Mouse (Mus musculus) hindbrain, embryonic 15.5 days (tissue): ENCODE results near the gene Tmem214. TPM values are rescaled to one million over a fixed set of nuclear protein-coding genes. Genes with fewer than 3 reads are reported as not detected.

Experiments used
- polyA plus RNA-seq: library from polyadenylated mRNA; unstranded; fragments of >200 nt; fragmentation: Nextera tagmentation; extraction: Ambion mirVana; gene quantifications from 2 replicates; pipeline ENCODE4 v1.2.1, GENCODE M21; 2015

Gene Tmem214
- polyA plus RNA-seq, 1 experiment from 2014 or later, result 67.7 TPM

Other genes with a start within 250 kb of the Tmem214 start
- gene Slc35f6, start 220.1 kb upstream of the Tmem214 start, polyA plus RNA-seq, result 35.1 TPM in 2 replicates
- 52.3 and 66.5 TPM in 2 replicates for gene Cenpa, start 201.2 kb upstream of the Tmem214 start, polyA plus RNA-seq
- 208 and 265 TPM in 2 replicates for gene Dpysl5, start 156.4 kb upstream of the Tmem214 start, polyA plus RNA-seq
- 138 and 157 TPM in 2 replicates for gene Mapre3, start 53.4 kb upstream of the Tmem214 start, polyA plus RNA-seq
- gene Agbl5, start 20.7 kb downstream of the Tmem214 start, polyA plus RNA-seq, result 20.6 and 25.7 TPM in 2 replicates
- 242 and 266 TPM in 2 replicates for gene Ost4, start 39.8 kb downstream of the Tmem214 start, polyA plus RNA-seq
- gene Emilin1, start 45.4 kb downstream of the Tmem214 start, polyA plus RNA-seq, result 17.0 and 17.5 TPM in 2 replicates
- gene Khk, start 53.4 kb downstream of the Tmem214 start, polyA plus RNA-seq, result 9.9 and 10.7 TPM in 2 replicates
- 67.3 and 68.4 TPM in 2 replicates for gene Cgref1, start 77.6 kb downstream of the Tmem214 start, polyA plus RNA-seq
- gene Preb, start 92.3 kb downstream of the Tmem214 start, polyA plus RNA-seq, result 103 and 124 TPM in 2 replicates
- gene Tcf23, start 100.7 kb downstream of the Tmem214 start, polyA plus RNA-seq, result not detected in 2 replicates
- 161 and 176 TPM in 2 replicates for gene Atraid, start 180.3 kb downstream of the Tmem214 start, polyA plus RNA-seq
- 26.1 and 26.3 TPM in 2 replicates for gene Slc5a6, start 180.9 kb downstream of the Tmem214 start, polyA plus RNA-seq
- gene Cad, start 186.8 kb downstream of the Tmem214 start, polyA plus RNA-seq, result 15.7 and 16.9 TPM in 2 replicates
- not detected in 2 replicates for gene Dnajc5g, start 238.3 kb downstream of the Tmem214 start, polyA plus RNA-seq
- gene Slc30a3, start 240.2 kb downstream of the Tmem214 start, polyA plus RNA-seq, result 36.2 and 46.7 TPM in 2 replicates
- gene Trim54, start 248.7 kb downstream of the Tmem214 start, polyA plus RNA-seq, result not detected in 2 replicates